Mouse (Mus musculus) lung, postnatal 0 days (tissue): ENCODE measurements around the gene Cuedc1.

Experiments
- CTCF ChIP-seq: IDR thresholded peaks from 2 replicates; pipeline ENCODE4 v1.5.1; 2016; ENCODE audit warnings: antibody characterized with exemption, mild to moderate bottlenecking
- EP300 ChIP-seq: IDR thresholded peaks from 2 replicates; pipeline ENCODE4 v1.6.1; 2016; ENCODE audit warnings: antibody characterized with exemption, mild to moderate bottlenecking, control low read depth

GRCm38 (mm10) chr11:88083699-88084098 is 14.2 kb upstream of the Cuedc1 start:
- TF ChIP-seq EP300: no peak
- no peak for TF ChIP-seq CTCF
